Mouse (Mus musculus) thymus, adult 2 months (tissue): ENCODE results near the gene Dpp6.

Source experiments
- CTCF ChIP-seq: fragments of 200-500 bp; IDR thresholded peaks from 2 replicates; pipeline ENCODE4 v1.5.1; 2012; ENCODE audit warnings: mild to moderate bottlenecking, control low read depth, low read length, moderate library complexity, borderline replicate concordance; ENCODE audit not compliant: control insufficient read depth, poor library complexity, insufficient read depth; ENCODE audit errors: extremely low read depth
- POLR2A ChIP-seq: fragments of 200-500 bp; IDR thresholded peaks from 2 replicates; pipeline ENCODE4 v1.6.1; 2012; ENCODE audit warnings: mild to moderate bottlenecking, low read length, control low read depth, moderate library complexity; ENCODE audit not compliant: control insufficient read depth, poor library complexity, insufficient read depth; ENCODE audit errors: extremely low read depth

DNA sequence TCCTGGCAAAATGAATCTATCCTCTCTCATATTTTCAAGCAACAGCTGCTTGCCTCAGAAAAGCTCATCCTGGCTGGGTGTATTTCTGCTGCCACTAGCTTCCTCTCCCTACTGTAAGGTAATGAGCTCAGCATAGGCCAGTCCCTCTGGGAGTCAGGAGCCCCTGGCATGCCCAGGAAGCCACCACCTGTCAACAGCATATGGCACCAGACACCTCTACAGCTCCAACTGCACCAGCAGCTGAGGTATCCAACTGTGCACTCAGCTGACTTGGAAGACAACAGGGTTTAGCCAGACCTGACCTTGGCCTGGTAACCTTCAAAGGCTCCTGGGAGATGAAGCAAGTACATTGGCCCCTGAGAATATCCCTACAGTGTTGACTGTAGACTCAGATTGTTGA lies 192.2 kb downstream of the Dpp6 start:
- TF ChIP-seq CTCF (no peak), POLR2A (no peak)
